Mouse (Mus musculus) hematopoietic stem cell, adult 5-6 weeks (primary cell): ENCODE measurements around the gene B9d2. TPM values are rescaled to one million over a fixed set of nuclear protein-coding genes. Genes with fewer than 3 reads are reported as not detected.

Experiments used
- ATAC-seq, 2 experiments: fragments of 125-278 bp in 1 of 2; replicated peaks in 1 of 2; 2 replicates each; pipeline ENCODE4 v1.8.0; 2016 to 2017; ENCODE audit warnings: inconsistent platforms in 2 of 2, mild to moderate bottlenecking in 2 of 2, moderate number of reproducible peaks in 2 of 2, low read depth in 1 of 2, moderate TSS enrichment in 1 of 2; ENCODE audit not compliant: low FRiP score in 2 of 2, poor library complexity in 2 of 2, severe bottlenecking in 2 of 2, insufficient read depth in 1 of 2, low TSS enrichment in 1 of 2
- total RNA-seq: library from RNA; stranded (forward); fragments of 172-1452, 232-1000 nt; gene quantifications from 2 replicates; pipeline ENCODE4 v1.2.3, GENCODE M21; 2017

The B9d2 gene
- total RNA-seq, 1 experiment from 2014 or later: 70.6 TPM

- ATAC-seq: no peak
Observed at GRCm38 (mm10) chr7:25669631-25670030, 10.9 kb upstream of the B9d2 start.

GRCm38 (mm10) chr7:25670096-25670495, 10.5 kb upstream of the B9d2 start:
- no peak for ATAC-seq

GRCm38 (mm10) chr7:25671686-25672085, 8.9 kb upstream of the B9d2 start:
- no peak for ATAC-seq

- ATAC-seq: no peak
Observed at GRCm38 (mm10) chr7:25672442-25672841, 8.1 kb upstream of the B9d2 start.

- peak; percentile 14 to 33; a peak in 1 of 4 replicates for ATAC-seq
Observed at GRCm38 (mm10) chr7:25674297-25674696, 6.3 kb upstream of the B9d2 start.

- ATAC-seq: peak in 1 of 2 experiments; percentile 38; a peak in 3 of 4 replicates
Observed at GRCm38 (mm10) chr7:25674719-25675300, 5.8 kb upstream of the B9d2 start, which contains the start of gene Tmem91. Gene Tmem91 (minus strand): TSS chr7:25675166.

GRCm38 (mm10) chr7:25675405-25675804, 5.2 kb upstream of the B9d2 start:
- no peak for ATAC-seq

- no peak for ATAC-seq
Observed at GRCm38 (mm10) chr7:25676085-25676781, 4.3 kb upstream of the B9d2 start.

- no peak for ATAC-seq
Observed at GRCm38 (mm10) chr7:25677013-25677412, 3.6 kb upstream of the B9d2 start.

GRCm38 (mm10) chr7:25679971-25680370, 609 bp upstream of the B9d2 start:
- ATAC-seq: no peak

GRCm38 (mm10) chr7:25681341-25682231, 1.0 kb downstream of the B9d2 start:
- ATAC-seq: no peak

GRCm38 (mm10) chr7:25683474-25684180, 3.0 kb downstream of the B9d2 start:
- ATAC-seq: peak; percentile 21 to 24

GRCm38 (mm10) chr7:25684659-25685058, 4.1 kb downstream of the B9d2 start:
- no peak for ATAC-seq

- no peak for ATAC-seq
Observed at GRCm38 (mm10) chr7:25685926-25686470, 5.4 kb downstream of the B9d2 start.

GRCm38 (mm10) chr7:25686680-25687531, 6.3 kb downstream of the B9d2 start, which contains the start of gene Tgfb1:
Gene Tgfb1 (plus strand): TSS chr7:25687002.
- peak; percentile 7 to 11; a peak in 3 of 4 replicates for ATAC-seq

GRCm38 (mm10) chr7:25687811-25688401, 7.3 kb downstream of the B9d2 start:
- peak in 1 of 2 experiments; percentile 6; a peak in 1 of 4 replicates for ATAC-seq
